ENCODE assay signal across 8 mouse cellular contexts in the genomic region with DNA sequence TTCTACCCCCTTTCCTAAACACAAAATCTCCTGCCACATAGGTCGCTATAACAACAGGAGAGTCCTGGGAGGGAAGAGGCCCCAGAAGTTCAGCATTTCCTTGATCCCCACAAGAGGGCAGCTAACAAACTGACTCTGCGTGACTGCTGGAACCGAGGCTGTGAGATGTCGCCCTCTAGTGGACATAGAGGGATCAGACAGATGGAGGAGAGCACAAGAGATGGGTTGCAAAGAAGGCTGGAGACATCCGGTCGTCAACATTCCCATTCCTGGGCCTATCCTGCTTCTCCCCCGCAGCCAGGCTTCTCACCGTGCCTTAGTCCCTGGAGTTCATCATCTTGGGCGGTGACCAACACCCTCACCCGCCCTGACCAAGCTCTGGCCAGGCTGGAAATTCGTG. TPM values are rescaled to one million over a fixed set of nuclear protein-coding genes. Genes with fewer than 3 reads are reported as not detected.
DNase-seq lines count a peak whose midpoint lies in the region; ATAC-seq and TF ChIP-seq lines count a peak whose summit lies in the region.

No protein-coding gene starts in this region.

- ATAC-seq in forebrain, embryonic 12.5 days (ENCODE audit: low FRiP score), result peak; percentile 49; the same call in 1 of the 2 replicates
- ATAC-seq in liver, embryonic 16.5 days (ENCODE audit: low read depth), result peak; percentile 64
- ATAC-seq in neural tube, embryonic 11.5 days (ENCODE audit: insufficient read depth, low FRiP score, low TSS enrichment), result peak; percentile 27; the same call in 1 of the 2 replicates
- ATAC-seq in stomach, postnatal 0 days (ENCODE audit: low FRiP score, low TSS enrichment), result peak; percentile 80

- peak; percentile 92 to 99 for TF ChIP-seq CTCF in CH12.LX (conservative IDR thresholded peaks at IDR 0.05 in 1 of 2, IDR thresholded peaks at IDR 0.05 in 1 of 2; ENCODE audit: low read depth in 2 of 2, low read length in 2 of 2)
- peak; percentile 100 for TF ChIP-seq CTCF in stomach, postnatal 0 days (IDR thresholded peaks at IDR 0.05; ENCODE audit: low read depth)

- TF ChIP-seq POLR2A in CH12.LX (IDR thresholded peaks at IDR 0.05; ENCODE audit: low read depth, low read length), result no peak

- H3K36me3 ChIP-seq in CH12.LX (replicated peaks in 1 of 2; ENCODE audit: control insufficient read depth in 1 of 2, insufficient read depth in 1 of 2, low read length in 1 of 2), result no peaks in the 10 kb centered on the region
- H3K36me3 ChIP-seq in forebrain, embryonic 12.5 days (replicated peaks), result no peaks in the 10 kb centered on the region
- H3K36me3 ChIP-seq in liver, embryonic 16.5 days (ENCODE audit: control insufficient read depth, insufficient read depth), result no peaks in the 10 kb centered on the region
- no peaks in the 10 kb centered on the region for H3K36me3 ChIP-seq in neural tube, embryonic 11.5 days (ENCODE audit: control insufficient read depth, insufficient read depth, low read length)
- H3K36me3 ChIP-seq in stomach, postnatal 0 days (ENCODE audit: control insufficient read depth, insufficient read depth, low read length), result no peaks in the 10 kb centered on the region

- peak; percentile 85 for TF ChIP-seq RAD21 in CH12.LX (IDR thresholded peaks at IDR 0.05; ENCODE audit: low read depth, low read length)

- intact Hi-C loops in heart, postnatal 10 days (cut with DNase I), result loop anchor here (2.0 kb wide), 2 partner anchors 27 to 43 kb away; no protein-coding TSS in a partner anchor

- no peaks in the 10 kb centered on the region for H3K79me2 ChIP-seq in CH12.LX (replicated peaks; ENCODE audit: control insufficient read depth, extremely low read depth, insufficient read depth, poor library complexity, severe bottlenecking)

- H3K27ac ChIP-seq in CH12.LX (ENCODE audit: insufficient read depth, low read depth), result no peak overlapping the region
- H3K27ac ChIP-seq in forebrain, embryonic 12.5 days, result no peak overlapping the region
- no peak overlapping the region for H3K27ac ChIP-seq in liver, embryonic 16.5 days (ENCODE audit: low read length)
- H3K27ac ChIP-seq in neural tube, embryonic 11.5 days (ENCODE audit: low read depth, low read length), result no peak overlapping the region
- no peak overlapping the region for H3K27ac ChIP-seq in stomach, postnatal 0 days (replicated peaks)

- DNase-seq in CH12.LX (ENCODE audit: extremely low read depth), result peak; percentile 93
- DNase-seq in c-Kit-negative CD71-positive TER-119-positive erythroid progenitor cells, embryonic 14.5 days (ENCODE audit: low read depth, low spot score), result peak; percentile 36
- peak; percentile 83 to 84 for DNase-seq in heart, postnatal 10 days
- DNase-seq in kidney, postnatal 36 days, result peak; percentile 77 to 82
- peak; percentile 79 for DNase-seq in neural tube, embryonic 11.5 days (ENCODE audit: low spot score)
- peak; percentile 78 for DNase-seq in stomach, postnatal 0 days (ENCODE audit: low spot score)

- in situ Hi-C loops in CH12.LX (cut with MboI; ENCODE audit: low pct_ligation_motif_present, low pct_unique_long_range_greater_than_20kb, low sequenced_read_pairs), result loop anchor here (25.0 kb wide), 2 partner anchors 465 to 485 kb away; no protein-coding TSS in a partner anchor

- peaks cover 0 to 17% of the 10 kb centered on the region in 2 experiments; a peak in 2 of 4 replicates for H3K4me1 ChIP-seq in CH12.LX (ENCODE audit: control insufficient read depth in 1 of 2, insufficient read depth in 2 of 2)
- no peaks in the 10 kb centered on the region for H3K4me1 ChIP-seq in forebrain, embryonic 12.5 days
- H3K4me1 ChIP-seq in liver, embryonic 16.5 days (ENCODE audit: control insufficient read depth, low read depth, low read length), result no peaks in the 10 kb centered on the region
- no peaks in the 10 kb centered on the region for H3K4me1 ChIP-seq in neural tube, embryonic 11.5 days (ENCODE audit: control insufficient read depth, insufficient read depth, low read length)
- no peaks in the 10 kb centered on the region for H3K4me1 ChIP-seq in stomach, postnatal 0 days (replicated peaks; ENCODE audit: control insufficient read depth, insufficient read depth)

- no peak overlapping the region for H3K4me3 ChIP-seq in CH12.LX (replicated peaks in 1 of 3; ENCODE audit: low read depth in 2 of 3, low read length in 2 of 3, poor library complexity in 1 of 3)
- H3K4me3 ChIP-seq in forebrain, embryonic 12.5 days (replicated peaks), result no peak overlapping the region
- H3K4me3 ChIP-seq in liver, embryonic 16.5 days (ENCODE audit: low read depth, low read length), result no peak overlapping the region
- no peak overlapping the region for H3K4me3 ChIP-seq in neural tube, embryonic 11.5 days (ENCODE audit: low read depth, low read length)
- H3K4me3 ChIP-seq in stomach, postnatal 0 days (ENCODE audit: low read depth, low read length), result no peak overlapping the region

- H3K9ac ChIP-seq in CH12.LX (ENCODE audit: insufficient read depth, low read depth), result no peak overlapping the region
- H3K9ac ChIP-seq in forebrain, embryonic 12.5 days, result no peak overlapping the region
- no peak overlapping the region for H3K9ac ChIP-seq in liver, embryonic 16.5 days (ENCODE audit: low read depth, low read length)
- H3K9ac ChIP-seq in neural tube, embryonic 11.5 days (ENCODE audit: low read length), result no peak overlapping the region
- no peak overlapping the region for H3K9ac ChIP-seq in stomach, postnatal 0 days (ENCODE audit: low read length)

- dilution Hi-C loops in CH12.LX (cut with MboI; ENCODE audit: extremely low pct_ligation_motif_present, extremely low pct_unique_long_range_greater_than_20kb, low sequenced_read_pairs), result no loop called here

- no peaks in the 10 kb centered on the region for H3K9me3 ChIP-seq in CH12.LX (replicated peaks; ENCODE audit: low read length)
- H3K9me3 ChIP-seq in forebrain, embryonic 12.5 days, result no peaks in the 10 kb centered on the region
- no peaks in the 10 kb centered on the region for H3K9me3 ChIP-seq in liver, embryonic 16.5 days (replicated peaks; ENCODE audit: control insufficient read depth, low read length)
- H3K9me3 ChIP-seq in neural tube, embryonic 11.5 days (ENCODE audit: control insufficient read depth, low read length), result no peaks in the 10 kb centered on the region
- H3K9me3 ChIP-seq in stomach, postnatal 0 days (ENCODE audit: control insufficient read depth, low read length), result no peaks in the 10 kb centered on the region

- H3K27me3 ChIP-seq in CH12.LX (replicated peaks), result no peaks in the 10 kb centered on the region
- H3K27me3 ChIP-seq in forebrain, embryonic 12.5 days, result no peaks in the 10 kb centered on the region
- H3K27me3 ChIP-seq in liver, embryonic 16.5 days (ENCODE audit: control insufficient read depth, insufficient read depth, low read depth, low read length), result no peaks in the 10 kb centered on the region
- no peaks in the 10 kb centered on the region for H3K27me3 ChIP-seq in neural tube, embryonic 11.5 days (ENCODE audit: control insufficient read depth, insufficient read depth, low read length)
- H3K27me3 ChIP-seq in stomach, postnatal 0 days (ENCODE audit: control insufficient read depth, insufficient read depth, low read length), result no peaks in the 10 kb centered on the region

- H3K4me2 ChIP-seq in CH12.LX (ENCODE audit: insufficient read depth, low read depth, poor library complexity, severe bottlenecking), result 0 out of 2 replicates have a peak overlapping the region, but pooled peaks have one; percentile 9
- no peak overlapping the region for H3K4me2 ChIP-seq in forebrain, embryonic 12.5 days
- H3K4me2 ChIP-seq in liver, embryonic 16.5 days (ENCODE audit: low read depth, low read length), result no peak overlapping the region
- no peak overlapping the region for H3K4me2 ChIP-seq in neural tube, embryonic 11.5 days (ENCODE audit: low read depth)
- H3K4me2 ChIP-seq in stomach, postnatal 0 days (replicated peaks; ENCODE audit: low read depth), result no peak overlapping the region

- 23% methylated on average over 11 of the region's 11 CpGs for WGBS in forebrain, embryonic 12.5 days
- 13% methylated on average over 11 of the region's 11 CpGs for WGBS in liver, embryonic 16.5 days (ENCODE audit: insufficient replicate concordance)
- 18% methylated on average over 11 of the region's 11 CpGs for WGBS in neural tube, embryonic 11.5 days
- 15% methylated on average over 11 of the region's 11 CpGs for WGBS in stomach, postnatal 0 days

- no peak for TF ChIP-seq EP300 in CH12.LX (IDR thresholded peaks at IDR 0.05; ENCODE audit: low read length)
- no peak for TF ChIP-seq EP300 in stomach, postnatal 0 days (optimal IDR thresholded peaks at IDR 0.05)

TF ChIP-seq in CH12.LX, 34 proteins besides CTCF, POLR2A, EP300 and RAD21 (continues in another document):
- no peak for TF ChIP-seq MAFK (IDR thresholded peaks at IDR 0.05; ENCODE audit: insufficient replicate concordance, low read length)
- TF ChIP-seq ZKSCAN1 (IDR thresholded peaks at IDR 0.05; ENCODE audit: borderline replicate concordance, low read depth, low read length), result no peak
- no peak; the same call in 1 of the 2 replicates for TF ChIP-seq BHLHE40 (IDR thresholded peaks at IDR 0.05; ENCODE audit: low read depth, low read length)
- no peak for TF ChIP-seq MAX (IDR thresholded peaks at IDR 0.05; ENCODE audit: low read length)
- TF ChIP-seq JUND (conservative IDR thresholded peaks at IDR 0.05; ENCODE audit: low read depth, low read length), result 0 out of 2 replicates have a peak, but pooled peaks have one; percentile 22
- TF ChIP-seq ETS1 (conservative IDR thresholded peaks at IDR 0.05; ENCODE audit: low read depth, low read length), result no peak
- TF ChIP-seq USF1 (IDR thresholded peaks at IDR 0.05; ENCODE audit: low read depth, low read length), result no peak
- TF ChIP-seq SMC3 (IDR thresholded peaks at IDR 0.05; ENCODE audit: low read depth, low read length), result peak; percentile 95

RNA-seq across cellular contexts. Expression of gene Rhob, which starts 47.5 kb away (rescaled TPM):
- total RNA-seq in CH12.LX (2012; rRNA removed), result 47.5 and 52.9 TPM in 2 replicates
- 41.8 and 42.1 TPM in 2 replicates for total RNA-seq in CH12.LX (2014; rRNA removed)
- 48.6 and 54.1 TPM in 2 replicates for polyA plus RNA-seq in CH12.LX (2012; ENCODE audit: insufficient read length, low read depth)
- polyA plus RNA-seq in forebrain, embryonic 12.5 days (2016; fragmentation: Nextera tagmentation; extraction: Ambion mirVana), result 44.9 and 55.5 TPM in 2 replicates
- 100 to 1,000 TPM; 167 to 177 TPM for total RNA-seq in heart, postnatal 10 days (2021)
- polyA plus RNA-seq in liver, embryonic 16.5 days (2015; fragmentation: Nextera tagmentation; extraction: Ambion mirVana), result 6.1 and 7.1 TPM in 2 replicates
- 91.1 and 93.1 TPM in 2 replicates for polyA plus RNA-seq in neural tube, embryonic 11.5 days (2014; fragmentation: Nextera tagmentation; extraction: Ambion mirVana)
- polyA plus RNA-seq in stomach, postnatal 0 days (2015; fragmentation: Nextera tagmentation; extraction: Ambion mirVana), result 32.9 and 39.5 TPM in 2 replicates

RNA-seq across cellular contexts. Expression of gene Slc7a15, which starts 51.5 kb away (rescaled TPM):
- total RNA-seq in CH12.LX (2012; rRNA removed), result not detected in 2 replicates
- not detected in 2 replicates for total RNA-seq in CH12.LX (2014; rRNA removed)
- not detected in 2 replicates for polyA plus RNA-seq in CH12.LX (2012; ENCODE audit: insufficient read length, low read depth)
- polyA plus RNA-seq in forebrain, embryonic 12.5 days (2016; fragmentation: Nextera tagmentation; extraction: Ambion mirVana), result not detected in 2 replicates
- total RNA-seq in heart, postnatal 10 days (2021), result not detected
- polyA plus RNA-seq in liver, embryonic 16.5 days (2015; fragmentation: Nextera tagmentation; extraction: Ambion mirVana), result 0.08 and 0.19 TPM in 2 replicates
- not detected in 2 replicates for polyA plus RNA-seq in neural tube, embryonic 11.5 days (2014; fragmentation: Nextera tagmentation; extraction: Ambion mirVana)
- polyA plus RNA-seq in stomach, postnatal 0 days (2015; fragmentation: Nextera tagmentation; extraction: Ambion mirVana), result not detected in 2 replicates

Comparison
In these comparisons a context has a peak if more than half of its experiments do, and no peak if none do; other contexts are left out.
1. DNase-seq: peak in every context shown above with its lines; median percentile 93 in CH12.LX; 84 in heart, postnatal 10 days; 80 in kidney, postnatal 36 days; 79 in neural tube, embryonic 11.5 days; 78 in stomach, postnatal 0 days; 36 in c-Kit-negative CD71-positive TER-119-positive erythroid progenitor cells, embryonic 14.5 days.
2. ATAC-seq: peak in every context shown above with its lines; median percentile 80 in stomach, postnatal 0 days; 64 in liver, embryonic 16.5 days; 49 in forebrain, embryonic 12.5 days; 27 in neural tube, embryonic 11.5 days.